Mouse (Mus musculus) testis, postnatal 14 days (tissue): ENCODE results near the gene Tagap1.
"Not testable (repeated sequence)": the region's sequence is repeated elsewhere in the genome, so short reads cannot be mapped to it uniquely, and the experiment has no call there.

Source experiments
- DNase-seq: peaks from one replicate; pipeline ENCODE4 v3.0.0; 2021; ENCODE audit warnings: low spot score

Tagap1 gene

GRCm38 (mm10) chr17:6962339-6962738, 1.4 kb upstream of the Tagap1 start:
- DNase-seq = not testable (repeated sequence)

GRCm38 (mm10) chr17:6961181-6962000, 435 bp upstream of the Tagap1 start:
- not testable (repeated sequence) for DNase-seq

GRCm38 (mm10) chr17:6960349-6960748, 607 bp downstream of the Tagap1 start:
- not testable (repeated sequence) for DNase-seq

GRCm38 (mm10) chr17:6959543-6960259, 1.3 kb downstream of the Tagap1 start:
- not testable (repeated sequence) for DNase-seq

DNA sequence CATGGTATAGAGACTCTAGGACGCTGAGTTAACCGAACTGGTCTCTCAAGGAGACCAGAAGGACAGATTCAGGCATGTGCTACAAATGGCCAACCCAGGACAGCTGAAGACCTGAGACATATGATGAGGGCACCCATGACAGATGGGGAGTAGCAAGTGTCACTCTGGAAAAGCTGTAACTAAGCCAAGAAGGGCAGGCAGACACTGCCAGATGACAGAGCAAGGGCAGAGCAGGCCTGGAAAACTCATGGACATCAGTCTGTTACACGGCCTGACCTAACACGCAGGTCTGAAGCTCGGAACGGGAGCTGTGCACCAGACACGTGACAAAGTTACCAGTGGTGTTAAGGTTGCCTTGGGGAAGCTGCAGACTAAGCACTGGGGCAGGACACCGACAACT, 2.1 kb downstream of the Tagap1 start:
- not testable (repeated sequence) for DNase-seq

DNA sequence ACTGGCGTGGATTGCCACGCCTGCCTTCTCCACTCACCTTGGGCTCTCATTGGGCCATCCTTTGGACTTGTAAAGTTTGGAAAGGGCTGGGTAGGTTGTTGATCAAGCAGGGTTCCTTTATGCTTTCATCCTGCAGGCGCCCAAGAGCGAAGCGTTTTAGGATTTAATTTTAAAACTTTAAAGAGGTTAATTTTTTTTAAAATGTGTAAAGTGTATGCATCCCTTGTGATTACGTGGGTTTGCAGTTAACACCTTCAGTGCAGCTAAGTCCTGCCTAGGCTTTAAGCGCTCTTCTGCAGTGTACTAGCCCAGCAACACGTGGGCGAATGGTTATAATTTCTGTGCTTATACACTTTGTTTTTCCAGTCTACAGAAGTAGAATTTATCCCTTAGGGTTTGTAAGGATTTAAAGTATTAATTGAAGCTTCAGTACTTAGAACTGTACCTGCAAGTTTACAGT, 12.2 kb downstream of the Tagap1 start:
- not testable (repeated sequence) for DNase-seq

- peak; percentile 92 for DNase-seq
Measured at GRCm38 (mm10) chr17:6947984-6948768, 12.8 kb downstream of the Tagap1 start, which contains the start of gene Rsph3b. Rsph3b (minus strand) TSS chr17:6948682.

- DNase-seq = not testable (repeated sequence)
Measured at GRCm38 (mm10) chr17:6947637-6947983, 13.3 kb downstream of the Tagap1 start.

GRCm38 (mm10) chr17:6942560-6942959, 18.4 kb downstream of the Tagap1 start:
- DNase-seq = not testable (repeated sequence)

DNA sequence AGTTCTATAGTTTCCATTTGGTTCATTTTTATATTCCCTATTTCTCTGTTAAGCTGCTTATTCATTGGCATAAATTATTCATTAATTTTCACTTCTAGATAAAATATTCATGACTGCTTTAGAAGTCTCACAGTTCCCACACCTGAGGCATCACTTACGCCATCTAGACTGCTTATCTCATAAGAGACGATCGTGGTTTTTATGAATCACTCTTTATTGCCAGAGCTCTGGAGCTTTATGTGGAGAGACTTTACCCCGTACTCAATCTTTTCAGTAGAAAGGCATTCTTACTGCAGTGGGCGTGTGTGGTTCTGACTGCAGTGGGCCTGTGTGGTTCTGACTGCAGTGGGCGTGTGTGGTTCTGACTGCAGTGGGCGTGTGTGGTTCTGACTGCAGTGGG, 29.3 kb downstream of the Tagap1 start:
- not testable (repeated sequence) for DNase-seq

GRCm38 (mm10) chr17:6920351-6920894, 40.5 kb downstream of the Tagap1 start:
- DNase-seq = not testable (repeated sequence)

- DNase-seq = not testable (repeated sequence)
Measured at GRCm38 (mm10) chr17:6919388-6919787, 41.6 kb downstream of the Tagap1 start.

DNA sequence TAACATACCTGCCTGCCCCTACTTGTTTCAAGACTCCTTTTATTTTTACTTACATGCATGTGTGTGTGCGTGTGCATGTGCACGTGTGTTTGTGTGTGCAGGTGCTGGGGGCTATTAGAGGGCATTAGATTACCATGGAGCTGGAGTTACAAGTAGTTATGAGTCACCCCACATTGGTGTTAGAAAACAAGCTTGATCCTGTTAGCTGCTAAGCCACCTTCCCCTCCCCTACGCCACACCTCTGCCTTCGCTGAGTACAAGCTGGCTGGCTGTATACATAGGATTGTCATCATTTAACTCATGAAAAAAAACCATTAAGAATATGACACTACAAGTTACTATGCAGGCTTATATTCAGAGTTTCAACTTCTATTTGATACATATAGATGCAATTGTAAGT, 45.7 kb downstream of the Tagap1 start:
- DNase-seq = not testable (repeated sequence)

GRCm38 (mm10) chr17:6914066-6914465, 46.9 kb downstream of the Tagap1 start:
- not testable (repeated sequence) for DNase-seq
